Mouse (Mus musculus): ENCODE measurements at regions not wholly inside any gene's neighbourhood (a gene's known extent, or its start where the extent isn't known, plus 50 kb on each side); places are given as distances from the start of the nearest gene placed in this dataset.

DNA sequence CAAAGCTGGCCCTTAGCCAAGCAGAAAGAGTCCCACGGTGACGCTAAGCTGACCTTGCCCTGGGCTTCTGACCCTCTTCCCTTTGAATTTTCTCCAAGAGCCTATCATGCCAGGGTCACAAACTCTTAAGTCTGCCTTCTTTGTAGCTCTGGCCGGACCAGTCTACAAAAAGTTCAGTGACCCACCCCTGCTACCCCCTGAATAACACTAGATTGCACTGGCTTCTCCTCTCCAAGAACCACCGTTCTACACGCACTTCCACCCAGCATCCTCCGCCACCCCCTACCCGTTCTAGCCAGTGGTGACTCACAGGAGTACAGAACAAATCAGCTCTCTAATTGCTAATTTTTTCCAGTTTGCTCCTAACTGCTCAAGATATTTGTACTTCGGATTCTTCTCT, 325.0 kb downstream of the Tns1 start:
- no peak for ATAC-seq (ENCODE audit: low TSS enrichment)

DNA sequence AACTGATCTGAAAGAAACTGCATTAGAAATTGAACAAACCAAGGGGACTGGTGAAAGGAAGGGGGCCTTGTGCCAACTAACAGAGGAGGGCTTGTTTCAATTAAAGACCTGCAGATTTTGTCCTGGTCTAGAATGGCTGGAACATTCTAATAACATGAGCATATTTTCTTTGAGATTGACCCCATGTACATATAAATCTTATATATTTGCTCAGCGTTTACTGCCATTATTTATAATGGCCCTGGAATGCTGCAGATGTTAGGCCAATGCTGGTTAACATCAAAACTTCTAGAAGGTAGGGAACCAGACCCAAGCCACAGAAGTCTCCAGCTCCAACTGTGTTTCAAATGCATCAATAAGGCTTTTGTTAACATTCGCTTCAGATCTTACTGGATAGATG, 326.4 kb downstream of the Tns1 start:
- ATAC-seq (ENCODE audit: low TSS enrichment) = no peak

DNA sequence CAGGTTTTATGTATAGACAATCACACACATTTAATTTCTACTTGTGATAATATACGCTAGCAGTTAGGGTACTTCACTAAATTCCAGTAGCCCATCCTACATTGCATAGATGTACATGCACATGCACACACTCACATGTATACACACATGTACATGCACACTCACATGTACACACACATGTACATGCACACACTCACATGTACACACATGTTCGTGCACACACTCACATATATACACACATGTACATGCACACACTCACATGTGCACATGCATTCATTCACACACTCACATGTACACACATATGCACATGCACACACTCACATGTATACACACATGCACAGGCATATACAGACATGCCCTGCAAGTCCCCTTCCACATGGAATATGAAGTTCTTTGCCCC, 326.8 kb downstream of the Tns1 start:
- ATAC-seq (ENCODE audit: low TSS enrichment) = no peak

DNA sequence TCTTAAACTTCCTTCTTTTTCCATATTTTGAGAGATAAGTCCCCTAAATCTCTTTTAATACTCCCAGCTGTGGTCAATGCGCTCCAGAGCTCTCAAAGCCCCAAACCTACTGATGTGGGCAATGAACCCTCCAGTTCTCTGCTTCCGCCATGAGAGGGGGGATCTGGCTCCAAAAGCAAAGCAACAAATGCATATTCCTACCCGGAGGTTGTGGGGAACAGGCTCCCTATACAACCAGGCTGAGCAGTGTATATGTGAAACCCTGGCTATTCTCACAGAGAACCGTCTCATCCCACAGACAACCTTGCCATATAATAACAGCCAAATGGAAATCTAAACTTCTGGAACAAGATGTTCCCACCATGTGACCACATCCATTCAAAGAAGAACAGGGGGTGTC, 330.4 kb downstream of the Tns1 start:
- no peak for ATAC-seq (ENCODE audit: low TSS enrichment)

DNA sequence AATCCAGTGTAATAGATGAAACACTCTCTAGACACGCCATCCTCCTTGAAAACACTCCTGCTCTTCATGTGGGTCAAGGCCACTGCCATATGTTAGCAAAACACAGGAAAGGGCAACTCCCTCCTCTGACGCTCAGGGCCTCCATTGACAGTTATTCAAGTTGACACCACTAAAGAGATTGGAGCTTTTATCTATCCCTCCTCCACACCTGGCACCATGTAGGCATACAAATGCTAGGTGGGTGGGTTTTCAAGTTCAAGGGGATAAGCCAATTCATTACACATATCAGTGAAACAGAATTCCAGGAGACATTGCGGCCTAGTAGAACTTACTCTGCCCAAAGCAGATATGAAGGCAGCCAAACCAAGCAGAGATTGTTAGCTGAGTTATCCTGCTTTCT, 331.0 kb downstream of the Tns1 start:
- no peak for ATAC-seq (ENCODE audit: low TSS enrichment)

DNA sequence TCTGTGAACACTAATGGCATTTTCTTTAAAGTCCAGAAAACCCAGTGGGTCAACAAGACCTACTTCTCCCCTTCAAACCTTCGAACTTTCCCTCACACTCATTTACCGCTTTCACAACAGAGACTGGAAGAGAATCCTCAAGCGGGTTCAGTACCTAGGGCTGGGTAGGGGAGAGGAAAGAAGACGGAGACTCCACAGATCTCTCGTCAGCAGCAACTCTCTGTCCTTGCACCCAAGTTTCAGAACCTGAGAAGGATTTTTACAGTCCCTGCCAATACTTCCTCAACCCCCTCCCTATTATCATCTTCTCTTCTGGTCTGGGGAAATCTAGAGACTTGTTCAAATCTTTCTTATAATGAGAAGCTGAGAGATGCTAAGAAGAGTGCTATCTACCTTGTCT, 331.9 kb downstream of the Tns1 start:
- ATAC-seq (ENCODE audit: low TSS enrichment) = no peak

DNA sequence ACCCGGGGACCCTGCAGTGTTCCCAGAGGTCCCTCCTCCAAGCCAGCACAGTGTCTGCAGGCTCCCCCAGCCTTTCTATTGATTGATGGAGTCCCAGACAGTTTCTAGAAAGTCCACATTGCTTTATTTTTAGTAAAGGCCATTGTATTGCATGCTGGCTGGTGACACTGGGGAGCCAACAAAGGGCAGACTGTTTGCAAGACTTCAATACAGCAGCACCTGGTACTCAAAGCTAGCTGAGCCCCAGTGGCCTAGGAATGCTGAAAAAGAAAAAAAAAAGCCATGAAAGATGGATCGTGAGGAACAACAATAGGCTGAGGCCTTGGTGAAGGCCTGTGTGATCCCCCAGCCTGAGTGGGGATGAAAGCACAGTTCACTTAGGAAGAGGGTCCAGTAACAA, 336.6 kb downstream of the Tns1 start:
- ATAC-seq (ENCODE audit: low TSS enrichment) = no peak

DNA sequence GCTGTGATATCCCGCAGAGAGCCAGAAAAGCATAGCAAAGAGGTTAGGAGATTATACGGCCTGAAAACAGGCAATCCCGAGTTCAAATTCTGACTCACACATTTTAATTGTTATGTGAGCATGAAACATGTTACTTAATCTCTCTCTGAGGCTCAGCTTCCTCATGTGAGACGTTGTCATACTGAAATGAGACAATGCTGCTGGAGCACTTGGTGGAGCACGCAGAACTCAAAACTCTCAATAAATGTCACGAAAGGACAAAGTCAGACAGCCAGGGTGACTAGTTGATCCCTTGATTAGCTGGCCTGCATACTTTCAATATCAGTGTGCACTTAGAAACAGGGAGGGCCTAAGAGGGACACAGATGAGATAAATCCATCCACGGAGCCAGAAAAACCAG, 337.0 kb downstream of the Tns1 start:
- ATAC-seq (ENCODE audit: low TSS enrichment) = no peak

DNA sequence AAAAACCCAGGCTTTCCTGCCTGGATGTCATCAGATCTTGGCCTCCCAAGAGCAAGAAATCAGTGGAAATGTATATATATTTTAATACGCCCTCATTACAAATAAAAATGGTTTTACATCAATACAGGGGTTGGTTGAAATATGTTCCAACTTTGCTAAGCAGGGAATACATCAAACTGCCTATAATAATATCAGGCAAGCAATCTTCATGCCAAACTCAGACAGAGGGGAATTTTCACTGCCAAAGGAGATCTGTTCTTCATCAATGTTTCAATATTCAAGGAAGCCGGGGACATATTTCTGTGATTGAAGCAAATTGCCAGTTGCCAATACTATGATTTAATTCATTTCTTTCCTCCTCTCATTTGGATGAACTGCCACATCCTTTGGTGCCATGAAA, 340.9 kb downstream of the Tns1 start:
- no peak for ATAC-seq (ENCODE audit: low TSS enrichment)

DNA sequence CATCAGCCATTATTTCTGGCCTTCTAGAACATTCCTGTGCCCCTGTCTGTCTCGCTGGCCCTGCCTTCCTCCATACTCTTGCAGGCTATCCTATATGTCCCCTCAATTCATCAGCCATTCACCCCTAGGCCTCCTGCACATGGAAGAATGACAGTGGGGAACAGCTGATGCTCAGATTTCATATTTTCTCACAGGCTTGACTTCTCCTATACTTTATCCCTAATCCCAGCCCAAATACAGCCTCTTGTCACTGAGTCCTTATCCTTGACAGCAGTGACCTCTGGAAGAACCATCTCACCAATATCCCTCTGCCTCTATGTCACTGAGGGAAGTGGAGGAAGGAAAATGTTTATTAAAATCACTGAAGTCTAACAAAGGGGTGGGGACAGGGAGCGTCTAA, 341.4 kb downstream of the Tns1 start:
- no peak for ATAC-seq (ENCODE audit: low TSS enrichment)

DNA sequence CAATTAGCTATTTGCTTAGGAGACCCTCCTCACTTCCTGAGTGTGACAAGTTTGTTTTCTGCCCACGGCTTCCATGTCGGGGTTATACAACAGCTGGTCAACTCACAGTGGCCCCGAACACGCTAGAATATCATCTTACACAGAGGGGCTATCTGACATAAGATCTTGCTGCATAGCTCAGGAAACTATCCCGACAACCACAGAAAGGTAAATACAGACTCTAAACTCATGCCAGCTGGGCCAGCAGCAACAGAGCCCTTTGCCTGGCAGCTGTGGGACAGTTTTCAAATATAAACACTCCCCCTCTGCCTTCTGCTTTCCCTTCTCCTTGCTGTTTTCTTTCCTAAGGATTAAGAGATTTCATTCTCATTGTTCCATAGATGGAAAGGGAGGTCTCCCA, 352.5 kb downstream of the Tns1 start:
- ATAC-seq (ENCODE audit: low TSS enrichment) = no peak

DNA sequence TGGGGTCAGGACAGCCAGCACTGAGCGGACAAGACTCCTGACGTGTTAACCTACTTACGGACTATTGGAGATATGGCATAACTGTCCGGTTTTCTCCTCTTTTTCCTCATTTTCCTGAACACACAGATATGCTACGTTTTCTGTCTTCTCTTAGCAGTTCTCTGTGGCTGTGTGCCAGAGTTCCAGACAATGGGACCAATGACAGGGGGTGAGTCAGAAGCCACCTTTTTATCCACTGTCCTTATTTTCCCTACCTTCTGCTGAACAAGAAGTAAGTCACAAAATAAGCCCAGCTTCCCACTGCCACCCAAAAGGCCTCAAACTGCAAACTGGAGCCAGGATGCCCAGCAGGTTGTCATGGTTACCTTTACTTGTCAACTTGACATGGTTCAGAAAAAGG, 353.6 kb downstream of the Tns1 start:
- no peak for ATAC-seq (ENCODE audit: low TSS enrichment)

DNA sequence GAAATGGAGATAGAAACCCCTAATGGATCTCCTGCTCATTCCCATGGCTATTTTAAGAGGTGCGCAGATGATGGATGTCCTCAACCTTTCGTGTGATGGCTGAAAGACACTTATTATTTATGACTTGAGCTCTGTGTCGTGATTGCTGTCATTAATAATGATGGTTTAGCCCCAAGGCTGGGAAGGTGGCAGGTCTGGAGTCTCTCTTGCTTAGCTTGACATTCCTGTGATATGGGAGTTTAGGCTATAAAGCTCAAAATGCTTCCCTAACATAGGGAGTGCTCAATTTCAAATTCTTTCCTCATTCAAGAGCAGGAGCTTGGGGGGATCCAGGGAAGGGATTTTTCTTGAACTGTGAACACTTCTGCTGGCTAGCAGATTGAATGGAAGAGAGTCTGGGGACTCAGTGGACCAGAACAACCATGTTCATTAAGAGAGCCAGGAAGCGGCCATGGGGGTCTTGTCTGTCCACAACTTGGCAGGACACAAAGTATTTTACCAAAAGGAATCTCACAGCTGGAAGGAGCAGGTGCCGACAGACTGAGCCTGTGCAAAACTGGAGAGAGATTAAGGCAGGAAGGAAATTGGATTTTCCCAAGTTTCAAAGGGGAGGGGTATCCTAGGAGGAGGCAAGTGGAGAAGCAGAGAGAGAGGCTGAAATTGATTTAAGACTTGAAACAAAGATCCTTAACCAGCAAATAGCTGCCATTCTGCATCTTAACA, 359.5 kb downstream of the Tns1 start:
- no peak for ATAC-seq (ENCODE audit: low TSS enrichment)

DNA sequence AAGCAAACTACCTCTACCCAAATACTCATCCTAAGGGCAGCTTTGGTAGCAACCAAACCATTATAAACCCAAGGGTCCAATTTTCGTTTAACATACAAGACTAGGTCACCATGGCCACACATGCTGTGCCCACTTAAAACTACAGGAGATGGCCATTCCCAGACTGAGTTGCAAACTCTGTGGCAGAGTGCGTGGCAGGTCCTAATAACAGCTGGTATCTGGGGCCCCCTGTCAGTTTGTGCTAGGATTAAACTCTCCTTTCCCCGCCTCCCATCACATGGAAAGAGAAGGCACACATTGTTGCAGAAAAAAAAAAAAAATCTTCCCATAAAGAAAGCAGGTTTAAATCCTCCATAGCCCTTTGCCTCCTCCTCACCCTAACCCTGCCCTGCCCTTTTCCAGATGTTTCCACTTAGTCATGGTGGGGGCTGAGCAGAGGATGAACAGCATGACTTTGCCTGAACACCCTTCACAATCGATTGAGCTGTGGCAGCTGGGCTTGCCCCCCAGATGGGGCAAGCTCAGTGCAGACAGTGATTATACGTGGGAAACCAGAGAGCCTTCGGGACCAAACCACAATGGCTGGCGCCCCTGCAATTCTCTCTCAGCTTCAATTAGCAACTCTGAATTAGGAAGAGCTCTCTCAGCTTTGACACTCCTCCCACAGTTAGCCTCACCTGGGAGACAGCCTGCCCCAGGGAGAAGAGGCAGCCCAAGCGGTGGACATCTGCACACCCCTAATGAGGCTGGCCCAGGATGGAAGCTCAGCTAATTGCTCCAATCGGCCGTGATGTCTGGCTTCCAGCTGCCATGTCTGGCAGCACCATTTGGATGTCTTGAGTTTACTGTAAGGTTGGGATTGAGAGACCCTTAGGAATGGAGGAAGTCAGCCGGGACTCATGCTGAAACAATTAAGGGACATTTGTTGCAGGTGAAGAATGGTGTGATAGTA, 365.9 kb downstream of the Tns1 start:
- no peak for ATAC-seq (ENCODE audit: low TSS enrichment)

DNA sequence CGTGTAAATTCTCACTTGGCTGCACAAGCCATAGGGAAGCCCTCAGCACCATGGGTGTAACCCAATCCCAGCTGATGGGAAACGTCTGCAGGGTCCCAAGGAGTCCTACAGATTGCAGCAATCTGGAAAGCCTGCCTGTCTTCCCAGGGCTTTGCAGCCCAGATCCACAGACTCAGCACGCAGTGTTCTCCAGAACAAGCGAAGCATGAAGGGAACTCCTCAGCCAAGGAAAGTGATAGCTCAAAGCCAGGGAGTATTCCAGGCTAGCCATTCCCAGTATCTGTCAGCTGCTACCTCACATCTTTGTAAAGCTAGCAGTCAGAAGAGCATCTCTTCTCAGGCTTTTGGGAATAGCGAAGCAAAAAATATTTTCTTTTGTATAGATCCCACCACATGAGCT, 368.5 kb downstream of the Tns1 start:
- no peak for ATAC-seq (ENCODE audit: low TSS enrichment)

DNA sequence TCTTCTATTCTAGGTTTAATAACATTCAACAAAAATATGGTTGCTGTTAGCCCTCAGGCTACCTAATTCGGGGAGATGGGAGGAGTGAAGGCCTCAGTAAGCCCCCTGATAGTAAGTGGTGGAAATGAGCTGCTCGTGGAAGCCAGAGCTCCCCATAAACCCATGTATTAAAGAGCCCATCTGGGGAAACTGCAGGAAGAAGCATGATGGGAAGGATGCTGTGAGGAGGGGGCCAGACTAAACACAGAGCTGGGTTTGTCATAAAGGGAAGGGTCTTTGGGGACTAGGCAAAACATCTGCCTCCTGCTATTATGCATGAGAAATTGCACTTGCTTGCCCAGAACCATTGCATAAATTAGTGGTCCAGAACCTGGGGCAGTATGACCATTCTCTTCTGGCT, 369.3 kb downstream of the Tns1 start:
- ATAC-seq (ENCODE audit: low TSS enrichment) = no peak

DNA sequence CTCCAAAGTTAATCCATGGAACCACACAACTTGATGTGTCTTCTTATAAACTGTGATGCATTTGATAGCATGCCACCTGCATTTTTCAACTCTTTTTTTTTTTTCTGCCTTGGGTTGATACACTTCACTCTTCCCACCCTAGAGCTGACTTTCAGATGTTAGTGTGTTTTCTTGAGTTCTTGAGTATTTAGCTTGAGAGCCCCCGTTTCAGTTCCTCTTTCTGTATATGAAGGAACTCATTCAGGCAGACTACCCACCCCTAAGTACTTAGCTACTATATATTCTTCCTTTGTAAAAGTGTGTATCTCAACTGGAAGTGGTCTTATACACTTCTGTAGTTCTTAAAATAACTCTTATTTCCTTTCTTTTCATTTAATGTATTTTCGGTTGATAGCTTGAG, 371.1 kb downstream of the Tns1 start:
- no peak for ATAC-seq (ENCODE audit: low TSS enrichment)

DNA sequence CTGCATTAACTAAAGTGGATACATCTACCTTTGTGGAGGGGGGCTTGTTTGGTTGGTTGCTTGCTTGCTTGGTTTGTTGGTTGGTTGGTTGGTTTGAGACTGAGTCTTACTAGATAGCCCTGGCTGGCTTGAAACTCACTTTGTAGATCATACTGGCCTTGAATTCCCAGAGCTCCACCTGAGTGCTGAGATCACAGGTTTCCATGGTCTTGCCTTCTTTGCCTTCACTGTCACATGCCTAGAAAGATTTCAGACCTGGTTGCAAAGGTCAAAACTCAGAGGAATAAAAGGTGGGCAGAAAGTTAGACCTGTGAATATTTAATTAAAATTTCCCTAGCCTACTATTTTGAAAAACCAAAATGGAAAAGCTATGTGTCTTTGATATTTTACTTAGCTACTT, 375.5 kb downstream of the Tns1 start:
- ATAC-seq (ENCODE audit: low TSS enrichment) = no peak

DNA sequence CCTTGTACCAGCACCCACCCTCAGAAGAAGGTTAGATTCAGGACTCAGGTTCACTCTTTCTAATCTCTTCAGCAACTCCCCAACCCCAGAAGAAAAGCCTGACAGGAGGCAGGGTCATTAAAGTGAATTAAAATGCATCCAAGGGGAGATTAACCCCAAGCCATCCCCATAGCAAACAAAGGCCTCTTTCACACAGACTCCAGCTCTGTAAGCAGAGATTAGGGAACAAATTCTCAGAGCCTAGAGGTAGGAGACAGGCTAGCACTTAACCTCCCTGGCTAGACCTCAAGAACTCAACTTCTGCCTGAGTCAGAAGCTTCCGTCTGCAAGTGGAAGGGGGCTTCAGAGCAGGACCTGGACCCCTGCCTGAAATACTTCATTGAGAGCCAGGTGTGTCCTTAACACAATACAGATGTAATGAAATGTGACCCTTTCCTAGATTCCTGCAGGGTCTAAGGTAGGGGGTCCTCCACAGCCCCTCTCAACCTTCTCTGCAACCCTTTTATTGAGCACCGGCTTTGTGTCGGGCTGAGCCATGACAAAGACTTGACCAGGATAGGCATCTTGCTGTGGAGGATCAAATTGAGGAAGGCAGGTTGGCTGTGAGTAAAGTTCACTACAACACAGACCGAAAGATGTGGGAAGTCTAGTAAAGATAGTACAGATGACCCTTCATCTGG, 379.6 kb downstream of the Tns1 start:
- no peak for ATAC-seq (ENCODE audit: low TSS enrichment)

DNA sequence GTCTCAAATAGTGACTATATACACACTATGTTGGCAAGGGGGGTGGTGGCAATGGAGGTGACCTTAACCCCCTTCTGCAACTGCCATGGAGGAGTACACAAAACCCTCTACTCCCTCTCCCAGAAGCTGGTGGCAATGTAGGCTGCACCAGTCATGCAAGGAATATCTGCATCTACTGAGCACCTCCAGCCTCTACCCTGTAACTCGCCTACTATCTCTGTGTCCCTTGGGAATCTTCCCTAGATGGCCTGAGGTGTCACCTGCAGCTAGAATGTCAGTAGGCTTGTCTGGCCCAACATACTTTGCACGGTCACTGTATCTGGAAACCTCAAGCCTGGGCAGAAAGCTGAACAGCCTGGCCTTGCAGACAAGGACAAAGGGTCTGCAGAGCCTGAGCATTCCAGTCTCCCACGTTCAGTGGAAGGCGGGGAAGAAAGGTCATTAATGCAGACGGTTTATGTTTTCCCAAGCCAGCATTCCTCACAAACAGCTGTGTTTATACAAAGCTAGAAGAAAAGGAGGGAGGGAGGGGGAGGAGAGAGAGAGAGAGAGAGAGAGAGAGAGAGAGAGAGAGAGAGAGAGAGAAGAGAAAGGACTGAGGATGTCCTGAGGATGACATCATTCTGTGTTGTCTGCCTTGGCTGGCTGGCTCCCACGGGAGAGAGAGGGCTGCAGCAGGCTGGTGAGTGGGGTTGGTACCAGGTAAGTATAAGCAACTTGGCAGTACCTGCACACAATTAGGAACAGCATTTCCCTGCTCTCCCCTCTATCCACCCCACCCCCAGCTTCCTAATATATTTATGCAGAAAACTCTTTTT, 380.3 kb downstream of the Tns1 start:
- no peak for ATAC-seq (ENCODE audit: low TSS enrichment)

DNA sequence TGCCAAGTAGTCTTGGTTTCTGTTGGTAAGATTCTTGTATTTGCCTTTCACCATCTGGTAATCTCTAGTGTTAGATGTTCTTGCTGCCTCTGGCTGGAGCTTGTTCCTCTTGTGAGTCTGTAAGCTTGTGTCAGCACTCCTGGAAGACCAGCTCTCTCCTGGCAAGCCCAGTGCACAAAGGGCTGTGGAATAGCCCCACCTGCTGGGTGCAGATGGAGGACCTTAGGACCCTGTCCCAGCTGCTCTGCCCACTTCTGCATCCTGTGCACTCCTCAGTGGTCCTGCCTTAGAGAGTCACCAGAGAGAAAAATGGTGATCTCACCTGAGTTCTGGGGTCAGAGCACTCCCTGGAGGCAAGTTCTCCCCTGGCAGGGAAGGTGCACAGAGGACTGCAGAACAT, 387.2 kb downstream of the Tns1 start:
- ATAC-seq (ENCODE audit: low TSS enrichment) = no peak

DNA sequence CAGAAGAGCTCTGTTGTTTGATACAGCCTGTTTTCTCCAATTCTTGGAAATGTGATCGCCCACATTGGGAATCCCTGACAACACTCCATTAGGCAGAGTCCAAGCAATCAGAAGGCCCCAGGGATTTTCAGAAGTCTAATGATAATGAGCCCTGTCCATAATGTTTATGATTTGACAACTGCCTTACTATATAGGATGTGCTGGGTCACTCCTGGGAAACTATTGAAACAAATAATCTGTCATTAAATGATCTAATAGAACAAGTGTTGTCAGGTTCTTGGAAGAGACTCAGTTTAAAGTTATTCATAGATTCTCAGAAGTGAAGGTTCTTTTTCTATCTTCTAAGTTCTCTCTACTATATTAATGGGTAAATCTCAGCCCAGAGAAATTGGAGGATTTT, 395.9 kb downstream of the Tns1 start:
- no peak for ATAC-seq (ENCODE audit: low TSS enrichment)
